9 mouse cellular contexts compared by ENCODE assay signal in genomic region chr17:25432433-25433181, GRCm38 (mm10). TPM values are rescaled to one million over a fixed set of nuclear protein-coding genes. Genes with fewer than 3 reads are reported as not detected.
A peak's percentile ranks its signal among the peaks of the same experiment; 100 is the strongest.
DNase-seq lines count a peak whose midpoint lies in the region; ATAC-seq lines count a peak whose summit lies in the region.
"Had no signal": no experiment of that assay in that cellular context is flagged by ENCODE, and none has a peak within 500 bp of the region (broad histone marks: within the 10 kb centered on the region; RNA-seq: fewer than 3 reads in every experiment).

No protein-coding gene starts in this region.

- H3K4me1 ChIP-seq in heart, embryonic 14.5 days (ENCODE audit: control insufficient read depth in 2 of 2, insufficient read depth in 2 of 2, low read length in 2 of 2), result peaks cover 34 to 54% of the 10 kb centered on the region in 2 experiments
- H3K4me1 ChIP-seq in limb, embryonic 13.5 days, result peaks cover 69% of the 10 kb centered on the region
- H3K4me1 ChIP-seq in neural tube, embryonic 15.5 days, result peaks cover 57% of the 10 kb centered on the region

- H3K27me3 ChIP-seq in heart, embryonic 14.5 days (ENCODE audit: control insufficient read depth, insufficient read depth, low read length), result no peaks in the 10 kb centered on the region; the same call in 1 of the 2 replicates
- peaks cover 17% of the 10 kb centered on the region for H3K27me3 ChIP-seq in limb, embryonic 13.5 days
- peaks cover 3% of the 10 kb centered on the region; the same call in 1 of the 2 replicates for H3K27me3 ChIP-seq in neural tube, embryonic 15.5 days (replicated peaks)

- peak; percentile 55 to 56 for DNase-seq in adrenal gland, postnatal 36 days
- DNase-seq in adrenal gland, postnatal 25 days, result no peak
- DNase-seq in ovary, postnatal 14 days (ENCODE audit: low spot score), result peak; percentile 22
- no peak for DNase-seq in ovary, postnatal 10 days (ENCODE audit: low spot score)
- no peak for DNase-seq in adipocyte (ENCODE audit: low spot score)

- H3K4me3 ChIP-seq in heart, embryonic 14.5 days (ENCODE audit: control insufficient read depth in 1 of 2, insufficient read depth in 1 of 2, low read depth in 1 of 2, low read length in 2 of 2), result peak overlapping the region; percentile 61 to 80
- peak overlapping the region; percentile 88 for H3K4me3 ChIP-seq in limb, embryonic 13.5 days
- peak overlapping the region; percentile 84 for H3K4me3 ChIP-seq in neural tube, embryonic 15.5 days (replicated peaks)

- peak overlapping the region; percentile 13 to 90; a peak in 3 of 4 replicates for H3K27ac ChIP-seq in heart, embryonic 14.5 days (replicated peaks in 1 of 2; ENCODE audit: control insufficient read depth in 1 of 2, insufficient read depth in 1 of 2, low read depth in 2 of 2, low read length in 2 of 2)
- H3K27ac ChIP-seq in limb, embryonic 13.5 days, result peak overlapping the region; percentile 96
- H3K27ac ChIP-seq in neural tube, embryonic 15.5 days (replicated peaks), result peak overlapping the region; percentile 84

- WGBS in heart, embryonic 14.5 days, result under 1% methylated on average over 53 of the region's 53 CpGs
- WGBS in limb, embryonic 13.5 days, result under 1% methylated on average over 52 of the region's 53 CpGs
- WGBS in neural tube, embryonic 15.5 days, result under 1% methylated on average over 53 of the region's 53 CpGs

- H3K9ac ChIP-seq in heart, embryonic 14.5 days (ENCODE audit: low read length), result peak overlapping the region; percentile 92
- H3K9ac ChIP-seq in limb, embryonic 13.5 days, result peak overlapping the region; percentile 91
- H3K9ac ChIP-seq in neural tube, embryonic 15.5 days (replicated peaks), result peak overlapping the region; percentile 78

- H3K36me3 ChIP-seq in heart, embryonic 14.5 days (ENCODE audit: control insufficient read depth, insufficient read depth, low read length), result peaks cover 7% of the 10 kb centered on the region
- peaks cover 19% of the 10 kb centered on the region for H3K36me3 ChIP-seq in limb, embryonic 13.5 days
- H3K36me3 ChIP-seq in neural tube, embryonic 15.5 days, result no peaks in the 10 kb centered on the region

- no peaks in the 10 kb centered on the region for H3K9me3 ChIP-seq in heart, embryonic 14.5 days (ENCODE audit: control insufficient read depth, low read length)
- H3K9me3 ChIP-seq in limb, embryonic 13.5 days, result no peaks in the 10 kb centered on the region
- no peaks in the 10 kb centered on the region for H3K9me3 ChIP-seq in neural tube, embryonic 15.5 days (replicated peaks)

- no peak for ATAC-seq in heart, embryonic 14.5 days (ENCODE audit: insufficient number of reproducible peaks, insufficient read depth, low FRiP score, low read depth)
- ATAC-seq in limb, embryonic 13.5 days (ENCODE audit: low FRiP score, low read depth), result no peak
- no peak for ATAC-seq in neural tube, embryonic 15.5 days (ENCODE audit: low FRiP score)

- H3K4me2 ChIP-seq in heart, embryonic 14.5 days (ENCODE audit: low read length), result peak overlapping the region; percentile 89
- H3K4me2 ChIP-seq in limb, embryonic 13.5 days (replicated peaks), result peak overlapping the region; percentile 97
- H3K4me2 ChIP-seq in neural tube, embryonic 15.5 days, result peak overlapping the region; percentile 86

RNA-seq across cellular contexts. Expression of gene Cacna1h, which starts 1.0 kb away (rescaled TPM):
- total RNA-seq in adrenal gland, postnatal 36 days (2021), result 10 to 100 TPM; 58.7 to 97.3 TPM
- 100 and 109 TPM in 2 replicates for total RNA-seq in adrenal gland, postnatal 25 days (2021)
- 8.8 and 9.9 TPM in 2 replicates for polyA plus RNA-seq in heart, embryonic 14.5 days (2014; fragmentation: Nextera tagmentation; extraction: Ambion mirVana)
- 5.2 and 7.5 TPM in 2 replicates for polyA plus RNA-seq in limb, embryonic 13.5 days (2015; fragmentation: Nextera tagmentation; extraction: Ambion mirVana)
- 10.1 and 10.9 TPM in 2 replicates for polyA plus RNA-seq in neural tube, embryonic 15.5 days (2015; fragmentation: Nextera tagmentation; extraction: Ambion mirVana)

RNA-seq across cellular contexts. Expression of gene Tekt4, which starts 21.8 kb away (rescaled TPM):
- not detected for total RNA-seq in adrenal gland, postnatal 36 days (2021)
- not detected in 2 replicates for total RNA-seq in adrenal gland, postnatal 25 days (2021)
- polyA plus RNA-seq in heart, embryonic 14.5 days (2014; fragmentation: Nextera tagmentation; extraction: Ambion mirVana), result 0.47 and 0.55 TPM in 2 replicates
- not detected in 2 replicates for polyA plus RNA-seq in limb, embryonic 13.5 days (2015; fragmentation: Nextera tagmentation; extraction: Ambion mirVana)
- polyA plus RNA-seq in neural tube, embryonic 15.5 days (2015; fragmentation: Nextera tagmentation; extraction: Ambion mirVana), result 0.67 and 0.84 TPM in 2 replicates
- total RNA-seq: gastrocnemius, postnatal 36 days had no signal

Comparison
In these comparisons a context has a peak if more than half of its experiments do, and no peak if none do; other contexts are left out.
1. DNase-seq: peak in adrenal gland, postnatal 36 days (2 of 2) and ovary, postnatal 14 days (single experiment); none in adrenal gland, postnatal 25 days (single experiment), ovary, postnatal 10 days (single experiment) and adipocyte (single experiment).
2. Peak in every context shown above with its lines, with median percentiles within 50 percentile points of each other: H3K27ac ChIP-seq, H3K4me2 ChIP-seq, H3K4me3 ChIP-seq and H3K9ac ChIP-seq.